Mouse (Mus musculus) heart, embryonic 10.5 days (tissue): ENCODE data around the gene Lpxn. TPM values are rescaled to one million over a fixed set of nuclear protein-coding genes. Genes with fewer than 3 reads are reported as not detected.

Experiments
- DNase-seq: peaks from one replicate; pipeline ENCODE4 v3.0.0-alpha.2; 2017; ENCODE audit warnings: low spot score
- H3K27ac ChIP-seq: fragments of 300-500 bp; sonication (generic); 2 replicates; pipeline ENCODE4 v1.5.1; 2016; ENCODE audit warnings: mild to moderate bottlenecking
- H3K27me3 ChIP-seq: fragments of 300-500 bp; sonication (generic); 2 replicates; pipeline ENCODE4 v1.6.1; 2016; ENCODE audit warnings: mild to moderate bottlenecking; ENCODE audit not compliant: poor library complexity, insufficient read depth, severe bottlenecking
- H3K36me3 ChIP-seq: fragments of 300-500 bp; sonication (generic); 2 replicates; pipeline ENCODE4 v1.6.1; 2016; ENCODE audit warnings: mild to moderate bottlenecking, moderate library complexity
- H3K4me1 ChIP-seq: fragments of 300-500 bp; sonication (generic); 2 replicates; pipeline ENCODE4 v1.6.1; 2016; ENCODE audit warnings: mild to moderate bottlenecking
- H3K4me3 ChIP-seq: fragments of 300-500 bp; sonication (generic); 2 replicates; pipeline ENCODE4 v1.5.1; 2016; ENCODE audit warnings: mild to moderate bottlenecking, moderate library complexity
- H3K9me3 ChIP-seq: fragments of 300-500 bp; sonication (generic); 2 replicates; pipeline ENCODE4 v1.6.1; 2016; ENCODE audit warnings: mild to moderate bottlenecking, moderate library complexity
- WGBS: fragments of 180-500 bp; shearing (Covaris S2); methylation state at CpG from one replicate; pipeline ENCODE4 v1.1.7; 2016; 5-methylcytosine and 5-hydroxymethylcytosine counted together
- polyA plus RNA-seq: library from polyadenylated mRNA; unstranded; fragments of >200 nt; fragmentation: Nextera tagmentation; extraction: Ambion mirVana; gene quantifications from 2 replicates; pipeline ENCODE4 v1.2.1, GENCODE M21; 2016

The Lpxn gene
- polyA plus RNA-seq, 1 experiment from 2014 or later = 0.54 TPM

GRCm38 (mm10) chr19:12812644-12813364 lies 16.8 kb downstream of the Lpxn start:
- Histone ChIP-seq H3K27me3 (no peaks in the 10 kb centered on the region), H3K36me3 (no peaks in the 10 kb centered on the region), H3K9me3 (no peaks in the 10 kb centered on the region), H3K4me3 (no peak overlapping the region), H3K27ac (no peak overlapping the region), H3K4me1 (no peaks in the 10 kb centered on the region)
- 55% methylated on average over 1 of the region's 1 CpGs for WGBS
- no peak for DNase-seq

DNA sequence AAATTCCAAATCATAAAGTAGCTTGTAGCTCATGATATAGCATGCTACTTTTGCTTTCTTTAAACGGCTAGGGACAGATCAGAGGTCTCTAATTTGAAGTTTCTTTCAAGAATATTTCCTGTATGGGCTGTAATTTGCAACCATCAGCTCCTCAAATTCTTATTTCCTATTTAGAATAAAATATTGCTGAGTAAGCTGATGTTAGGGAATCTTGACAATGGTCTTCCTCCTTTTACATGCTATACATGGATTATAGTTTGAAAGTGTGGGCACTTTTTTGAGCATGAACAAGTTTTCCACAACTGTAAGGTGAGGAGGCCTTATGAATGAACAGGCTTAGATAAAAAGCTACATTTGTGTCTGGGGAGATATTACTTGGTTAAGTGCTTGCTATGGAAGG lies 17.9 kb downstream of the Lpxn start:
- WGBS = 65% methylated on average over 1 of the region's 1 CpGs
- H3K4me3 ChIP-seq = no peak overlapping the region

GRCm38 (mm10) chr19:12818507-12818906 lies 22.5 kb downstream of the Lpxn start:
- 81% methylated on average over 1 of the region's 1 CpGs for WGBS
- H3K9me3 ChIP-seq = no peaks in the 10 kb centered on the region
- no peak for DNase-seq
- H3K4me3 ChIP-seq = no peak overlapping the region
- H3K36me3 ChIP-seq = no peaks in the 10 kb centered on the region
- H3K27me3 ChIP-seq = no peaks in the 10 kb centered on the region
- no peaks in the 10 kb centered on the region for H3K4me1 ChIP-seq
- no peak overlapping the region for H3K27ac ChIP-seq

More for the DNA sequence above, 17.9 kb downstream of the Lpxn start:
- no peaks in the 10 kb centered on the region for H3K27me3 ChIP-seq
- H3K9me3 ChIP-seq = no peaks in the 10 kb centered on the region
- no peaks in the 10 kb centered on the region for H3K36me3 ChIP-seq
- H3K27ac ChIP-seq = no peak overlapping the region
- H3K4me1 ChIP-seq = no peaks in the 10 kb centered on the region
- DNase-seq = no peak

- no peaks in the 10 kb centered on the region for H3K36me3 ChIP-seq
- H3K4me3 ChIP-seq = no peak overlapping the region
- H3K4me1 ChIP-seq = no peaks in the 10 kb centered on the region
- no peaks in the 10 kb centered on the region for H3K9me3 ChIP-seq
- DNase-seq = no peak
- 42% methylated on average over 4 of the region's 4 CpGs for WGBS
- no peaks in the 10 kb centered on the region for H3K27me3 ChIP-seq
- no peak overlapping the region for H3K27ac ChIP-seq
These were observed 24.4 kb downstream of the Lpxn start for GRCm38 (mm10) chr19:12820383-12820782.

DNA sequence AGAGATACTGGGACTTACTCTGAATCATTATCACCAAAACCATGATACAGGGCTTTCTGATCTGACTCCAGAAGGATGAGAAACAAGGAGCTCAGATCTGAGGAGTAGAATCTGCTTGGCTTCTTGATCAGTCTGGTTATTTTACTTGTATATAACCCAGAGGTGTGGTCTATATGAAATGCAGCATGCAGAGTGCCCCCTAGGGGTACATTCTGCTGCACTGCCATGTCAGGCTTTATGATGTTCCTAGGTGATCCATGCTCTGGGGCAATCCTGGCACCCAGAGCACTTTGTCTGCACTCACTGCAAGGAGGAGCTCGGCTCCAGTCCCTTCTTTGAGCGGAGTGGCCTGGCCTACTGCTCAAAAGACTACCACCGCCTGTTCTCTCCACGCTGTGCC lies 28.6 kb downstream of the Lpxn start:
- Histone ChIP-seq H3K4me3 (no peak overlapping the region), H3K4me1 (no peaks in the 10 kb centered on the region), H3K27ac (no peak overlapping the region), H3K27me3 (no peaks in the 10 kb centered on the region), H3K36me3 (no peaks in the 10 kb centered on the region), H3K9me3 (no peaks in the 10 kb centered on the region)
- no peak for DNase-seq
- 63% methylated on average over 4 of the region's 4 CpGs for WGBS

DNA sequence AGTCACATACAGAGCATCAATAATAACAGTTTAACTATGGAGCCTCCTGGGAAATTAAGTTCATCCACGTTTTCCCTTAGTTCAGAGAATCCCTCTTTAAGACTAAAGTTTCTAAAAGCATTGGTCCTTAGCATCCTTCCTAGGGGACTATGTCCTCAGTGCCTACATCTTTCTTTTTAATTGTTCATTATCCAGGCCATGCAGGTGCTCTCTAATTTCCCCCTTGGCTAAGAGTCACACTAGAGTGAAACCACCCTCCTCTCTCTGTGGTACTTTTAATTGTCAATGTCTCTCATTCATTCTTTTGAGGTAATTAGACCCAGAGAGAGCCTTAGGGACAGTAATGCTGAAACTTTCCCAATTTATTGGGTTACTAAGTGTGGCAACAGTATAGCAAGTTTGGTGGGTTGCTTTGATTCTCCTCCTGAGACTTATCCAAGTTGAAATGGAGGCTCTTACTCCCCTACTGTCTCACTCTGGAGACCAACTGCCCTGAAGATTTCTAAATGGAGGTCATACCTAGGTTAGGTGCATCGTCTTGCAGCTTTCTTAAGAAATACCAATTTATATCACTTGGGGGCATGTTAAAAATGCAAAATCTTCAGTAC lies 34.9 kb downstream of the Lpxn start:
- no peak for DNase-seq
- Histone ChIP-seq H3K27me3 (no peaks in the 10 kb centered on the region), H3K4me1 (no peaks in the 10 kb centered on the region), H3K4me3 (no peak overlapping the region), H3K9me3 (no peaks in the 10 kb centered on the region), H3K36me3 (no peaks in the 10 kb centered on the region), H3K27ac (no peak overlapping the region)
- 77% methylated on average over 2 of the region's 2 CpGs for WGBS

DNA sequence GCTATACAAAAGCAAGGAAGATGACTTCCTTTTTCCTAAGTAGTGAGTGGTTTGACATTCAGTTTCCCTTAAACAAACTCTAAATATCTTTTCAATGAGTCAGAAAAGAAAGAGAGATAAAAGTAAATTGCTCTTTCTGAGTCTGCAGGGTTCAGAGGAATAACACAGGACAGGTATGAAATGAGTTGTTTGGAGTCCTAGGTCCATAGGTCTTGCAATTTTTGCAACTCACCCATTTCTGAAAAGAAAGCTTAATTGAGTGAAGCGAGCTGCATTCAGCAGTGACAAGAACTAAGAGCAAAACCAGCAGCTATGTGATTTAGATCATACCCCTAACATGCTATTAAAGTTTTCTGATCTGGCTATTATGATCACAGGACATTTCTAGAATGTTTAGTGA lies 35.6 kb downstream of the Lpxn start:
- WGBS = 64% methylated on average over 1 of the region's 1 CpGs
- Histone ChIP-seq H3K4me3 (no peak overlapping the region), H3K27me3 (no peaks in the 10 kb centered on the region), H3K36me3 (no peaks in the 10 kb centered on the region), H3K9me3 (no peaks in the 10 kb centered on the region), H3K4me1 (no peaks in the 10 kb centered on the region), H3K27ac (no peak overlapping the region)
- no peak for DNase-seq

GRCm38 (mm10) chr19:12833625-12834024 lies 37.6 kb downstream of the Lpxn start:
- Histone ChIP-seq H3K4me1 (no peaks in the 10 kb centered on the region), H3K36me3 (no peaks in the 10 kb centered on the region), H3K27ac (no peak overlapping the region), H3K27me3 (no peaks in the 10 kb centered on the region), H3K4me3 (no peak overlapping the region), H3K9me3 (no peaks in the 10 kb centered on the region)
- 77% methylated on average over 3 of the region's 3 CpGs for whole genome bisulfite sequencing
- no peak for DNase-seq

GRCm38 (mm10) chr19:12838507-12838906 lies 42.5 kb downstream of the Lpxn start:
- 86% methylated on average over 1 of the region's 1 CpGs for WGBS
- no peak for DNase-seq

GRCm38 (mm10) chr19:12846382-12846781 lies 50.4 kb downstream of the Lpxn start, which contains the start of gene Gm5244:
Gm5244 (plus strand) TSS chr19:12846682.
- Histone ChIP-seq H3K27ac (no peak within 1 kb of the TSS), H3K27me3 (no peaks in the 10 kb centered on the region), H3K9me3 (no peaks in the 10 kb centered on the region), H3K4me3 (no peak within 1 kb of the TSS), H3K4me1 (no peaks in the 10 kb centered on the region), H3K36me3 (no peaks in the 10 kb centered on the region)
- DNase-seq = no peak

More at GRCm38 (mm10) chr19:12838507-12838906, 42.5 kb downstream of the Lpxn start:
- H3K4me3 ChIP-seq = no peak overlapping the region
- H3K9me3 ChIP-seq = no peaks in the 10 kb centered on the region
- H3K27me3 ChIP-seq = no peaks in the 10 kb centered on the region
- H3K4me1 ChIP-seq = no peaks in the 10 kb centered on the region
- H3K27ac ChIP-seq = no peak overlapping the region
- H3K36me3 ChIP-seq = no peaks in the 10 kb centered on the region

GRCm38 (mm10) chr19:12856983-12857382 lies 61.0 kb downstream of the Lpxn start, which contains the start of gene Olfr1444:
Olfr1444 (plus strand) TSS chr19:12857283.
- 39% methylated on average over 1 of the region's 1 CpGs for WGBS
- no peaks in the 10 kb centered on the region for H3K36me3 ChIP-seq
- DNase-seq = no peak

More at GRCm38 (mm10) chr19:12856983-12857382, 61.0 kb downstream of the Lpxn start, which contains the start of gene Olfr1444:
- Histone ChIP-seq H3K27ac (no peak within 1 kb of the TSS), H3K27me3 (no peaks in the 10 kb centered on the region), H3K9me3 (no peaks in the 10 kb centered on the region), H3K4me1 (no peaks in the 10 kb centered on the region), H3K4me3 (no peak within 1 kb of the TSS)
